Mouse (Mus musculus) midbrain, embryonic 15.5 days (tissue): ENCODE measurements around the gene Gm11077. TPM values are rescaled to one million over a fixed set of nuclear protein-coding genes. Genes with fewer than 3 reads are reported as not detected.

Experiments
- ATAC-seq: fragments of 200-750 bp; cut with Nextera tagmentation; replicated peaks from 2 replicates; pipeline ENCODE4 v1.8.0; 2017; ENCODE audit warnings: moderate TSS enrichment
- H3K27ac ChIP-seq: fragments of 300-500 bp; sonication (generic); 2 replicates; pipeline ENCODE4 v1.5.1; 2015; ENCODE audit warnings: mild to moderate bottlenecking, inconsistent platforms
- H3K27me3 ChIP-seq: fragments of 300-500 bp; sonication (generic); replicated peaks from 2 replicates; pipeline ENCODE4 v1.6.1; 2015; ENCODE audit warnings: inconsistent platforms
- H3K36me3 ChIP-seq: fragments of 300-500 bp; sonication (generic); replicated peaks from 2 replicates; pipeline ENCODE4 v1.6.1; 2015; ENCODE audit warnings: inconsistent platforms
- H3K4me1 ChIP-seq: fragments of 300-500 bp; sonication (generic); 2 replicates; pipeline ENCODE4 v1.6.1; 2015; ENCODE audit warnings: inconsistent platforms
- H3K4me2 ChIP-seq: fragments of 300-500 bp; sonication (generic); 2 replicates; pipeline ENCODE4 v1.6.1; 2015; ENCODE audit warnings: inconsistent platforms, mild to moderate bottlenecking, moderate library complexity
- H3K4me3 ChIP-seq: fragments of 300-500 bp; sonication (generic); 2 replicates; pipeline ENCODE4 v1.5.1; 2015; ENCODE audit warnings: mild to moderate bottlenecking, inconsistent platforms
- H3K9ac ChIP-seq: fragments of 300-500 bp; sonication (generic); 2 replicates; pipeline ENCODE4 v1.6.1; 2015; ENCODE audit warnings: mild to moderate bottlenecking, inconsistent platforms
- H3K9me3 ChIP-seq: fragments of 300-500 bp; sonication (generic); 2 replicates; pipeline ENCODE4 v1.6.1; 2016; ENCODE audit warnings: inconsistent platforms
- WGBS: fragments of 180-500 bp; shearing (Covaris S2); methylation state at CpG from one replicate; pipeline ENCODE4 v1.1.7; 2015; ENCODE audit warnings: mixed read lengths; 5-methylcytosine and 5-hydroxymethylcytosine counted together
- polyA plus RNA-seq: library from polyadenylated mRNA; unstranded; fragments of >200 nt; fragmentation: Nextera tagmentation; extraction: Ambion mirVana; gene quantifications from 2 replicates; pipeline ENCODE4 v1.2.1, GENCODE M21; 2015

Gm11077 gene
- polyA plus RNA-seq, 1 experiment from 2014 or later = not detected

- Histone ChIP-seq H3K4me2 (no peak overlapping the region), H3K9ac (no peak overlapping the region), H3K27ac (no peak overlapping the region), H3K9me3 (no peaks in the 10 kb centered on the region; the same call in 1 of the 2 replicates), H3K4me1 (no peaks in the 10 kb centered on the region; the same call in 1 of the 2 replicates), H3K36me3 (no peaks in the 10 kb centered on the region), H3K27me3 (no peaks in the 10 kb centered on the region), H3K4me3 (no peak overlapping the region)
- 84% methylated on average over 10 of the region's 10 CpGs for WGBS
- no peak for ATAC-seq
Observed at GRCm38 (mm10) chr6:140708059-140708458, 21.0 kb upstream of the Gm11077 start.

- no peak for ATAC-seq
- no peak overlapping the region for H3K4me2 ChIP-seq
- 58% methylated on average over 6 of the region's 6 CpGs for WGBS
Observed at GRCm38 (mm10) chr6:140709415-140710107, 19.5 kb upstream of the Gm11077 start.

GRCm38 (mm10) chr6:140712754-140713153, 16.3 kb upstream of the Gm11077 start:
- no peak overlapping the region for H3K9ac ChIP-seq
- H3K9me3 ChIP-seq = no peaks in the 10 kb centered on the region
- no peaks in the 10 kb centered on the region for H3K36me3 ChIP-seq
- H3K27ac ChIP-seq = no peak overlapping the region
- H3K27me3 ChIP-seq = peaks cover 3% of the 10 kb centered on the region; the same call in 1 of the 2 replicates
- ATAC-seq = no peak
- no peak overlapping the region for H3K4me3 ChIP-seq
- WGBS = 3% methylated on average over 11 of the region's 11 CpGs
- peaks cover 3% of the 10 kb centered on the region; the same call in 1 of the 2 replicates for H3K4me1 ChIP-seq
- no peak overlapping the region for H3K4me2 ChIP-seq

More at GRCm38 (mm10) chr6:140709415-140710107, 19.5 kb upstream of the Gm11077 start:
- H3K27me3 ChIP-seq = peaks cover 3% of the 10 kb centered on the region; the same call in 1 of the 2 replicates
- no peaks in the 10 kb centered on the region; the same call in 1 of the 2 replicates for H3K4me1 ChIP-seq
- no peak overlapping the region for H3K27ac ChIP-seq
- H3K36me3 ChIP-seq = no peaks in the 10 kb centered on the region
- no peak overlapping the region for H3K4me3 ChIP-seq
- H3K9ac ChIP-seq = no peak overlapping the region
- no peaks in the 10 kb centered on the region; the same call in 1 of the 2 replicates for H3K9me3 ChIP-seq

GRCm38 (mm10) chr6:140714905-140715365, 14.1 kb upstream of the Gm11077 start:
- peaks cover 3% of the 10 kb centered on the region; the same call in 1 of the 2 replicates for H3K4me1 ChIP-seq
- no peak overlapping the region for H3K4me3 ChIP-seq
- no peak overlapping the region for H3K27ac ChIP-seq
- H3K36me3 ChIP-seq = no peaks in the 10 kb centered on the region
- peak; percentile 80 for ATAC-seq
- 21% methylated on average over 10 of the region's 10 CpGs for WGBS
- H3K9me3 ChIP-seq = no peaks in the 10 kb centered on the region
- H3K4me2 ChIP-seq = 0 out of 2 replicates have a peak overlapping the region, but pooled peaks have one; percentile 23
- H3K27me3 ChIP-seq = peaks cover 3% of the 10 kb centered on the region; the same call in 1 of the 2 replicates
- H3K9ac ChIP-seq = no peak overlapping the region

- no peak for ATAC-seq
- Histone ChIP-seq H3K4me3 (no peak overlapping the region), H3K4me2 (no peak overlapping the region), H3K36me3 (no peaks in the 10 kb centered on the region), H3K4me1 (no peaks in the 10 kb centered on the region), H3K27me3 (no peaks in the 10 kb centered on the region), H3K9me3 (no peaks in the 10 kb centered on the region), H3K27ac (no peak overlapping the region), H3K9ac (no peak overlapping the region)
- WGBS = 80% methylated on average over 10 of the region's 10 CpGs
Observed at GRCm38 (mm10) chr6:140722058-140722457, 7.0 kb upstream of the Gm11077 start.

- Histone ChIP-seq H3K9ac (no peak overlapping the region), H3K4me3 (no peak overlapping the region), H3K36me3 (no peaks in the 10 kb centered on the region), H3K27me3 (no peaks in the 10 kb centered on the region), H3K4me2 (no peak overlapping the region), H3K4me1 (0 out of 2 replicates have a peak, but pooled peaks cover 6% of the 10 kb centered on the region), H3K27ac (peak overlapping the region; percentile 44; the same call in 1 of the 2 replicates), H3K9me3 (no peaks in the 10 kb centered on the region)
- ATAC-seq = no peak
- 56% methylated on average over 6 of the region's 6 CpGs for WGBS
Observed at GRCm38 (mm10) chr6:140730669-140731401, 1.8 kb downstream of the Gm11077 start.

GRCm38 (mm10) chr6:140731402-140731730, 2.3 kb downstream of the Gm11077 start:
- no peak overlapping the region for H3K9ac ChIP-seq
- H3K27me3 ChIP-seq = no peaks in the 10 kb centered on the region
- no peaks in the 10 kb centered on the region for H3K36me3 ChIP-seq
- H3K4me1 ChIP-seq = 0 out of 2 replicates have a peak, but pooled peaks cover 6% of the 10 kb centered on the region
- H3K9me3 ChIP-seq = no peaks in the 10 kb centered on the region
- ATAC-seq = peak; percentile 75
- H3K4me3 ChIP-seq = no peak overlapping the region
- H3K4me2 ChIP-seq = no peak overlapping the region
- 0 out of 2 replicates have a peak overlapping the region, but pooled peaks have one; percentile 44 for H3K27ac ChIP-seq
- 18% methylated on average over 1 of the region's 1 CpGs for WGBS

- no peaks in the 10 kb centered on the region for H3K27me3 ChIP-seq
- WGBS = 29% methylated on average over 10 of the region's 10 CpGs
- H3K4me2 ChIP-seq = peak overlapping the region; percentile 55
- peak; percentile 76 for ATAC-seq
- peak overlapping the region; percentile 37; the same call in 1 of the 2 replicates for H3K9ac ChIP-seq
- peak overlapping the region; percentile 33 for H3K27ac ChIP-seq
- H3K9me3 ChIP-seq = no peaks in the 10 kb centered on the region
- 0 out of 2 replicates have a peak, but pooled peaks cover 6% of the 10 kb centered on the region for H3K4me1 ChIP-seq
- H3K36me3 ChIP-seq = no peaks in the 10 kb centered on the region
- H3K4me3 ChIP-seq = peak overlapping the region; percentile 33
Observed at GRCm38 (mm10) chr6:140732971-140733640, 4.0 kb downstream of the Gm11077 start.

- 4% methylated on average over 15 of the region's 15 CpGs for WGBS
Observed at GRCm38 (mm10) chr6:140733641-140733986, 4.5 kb downstream of the Gm11077 start.

GRCm38 (mm10) chr6:140745586-140745985, 16.5 kb downstream of the Gm11077 start:
- no peak overlapping the region for H3K4me3 ChIP-seq
- no peaks in the 10 kb centered on the region for H3K27me3 ChIP-seq
- WGBS = 55% methylated on average over 3 of the region's 3 CpGs
- H3K36me3 ChIP-seq = no peaks in the 10 kb centered on the region
- no peaks in the 10 kb centered on the region for H3K9me3 ChIP-seq
- no peak overlapping the region for H3K9ac ChIP-seq
- H3K4me1 ChIP-seq = no peaks in the 10 kb centered on the region
- no peak for ATAC-seq
- H3K4me2 ChIP-seq = no peak overlapping the region
- no peak overlapping the region for H3K27ac ChIP-seq

More at GRCm38 (mm10) chr6:140733641-140733986, 4.5 kb downstream of the Gm11077 start:
- Histone ChIP-seq H3K4me2 (peak overlapping the region; percentile 55), H3K9me3 (no peaks in the 10 kb centered on the region), H3K36me3 (no peaks in the 10 kb centered on the region), H3K9ac (peak overlapping the region; percentile 37; the same call in 1 of the 2 replicates), H3K27ac (peak overlapping the region; percentile 33), H3K4me3 (peak overlapping the region; percentile 33), H3K4me1 (0 out of 2 replicates have a peak, but pooled peaks cover 6% of the 10 kb centered on the region), H3K27me3 (no peaks in the 10 kb centered on the region)
- ATAC-seq = peak; percentile 77

GRCm38 (mm10) chr6:140747591-140747990, 18.5 kb downstream of the Gm11077 start:
- no peak overlapping the region for H3K9ac ChIP-seq
- no peak overlapping the region for H3K4me3 ChIP-seq
- H3K4me1 ChIP-seq = no peaks in the 10 kb centered on the region
- H3K9me3 ChIP-seq = no peaks in the 10 kb centered on the region
- no peak overlapping the region for H3K27ac ChIP-seq
- no peak overlapping the region for H3K4me2 ChIP-seq
- WGBS = 63% methylated on average over 2 of the region's 2 CpGs
- no peaks in the 10 kb centered on the region for H3K36me3 ChIP-seq
- no peak for ATAC-seq
- no peaks in the 10 kb centered on the region for H3K27me3 ChIP-seq
